Mouse (Mus musculus): ENCODE data around the gene Plekhm1. TPM values are rescaled to one million over a fixed set of nuclear protein-coding genes. Genes with fewer than 3 reads are reported as not detected.

The Plekhm1 gene
- total RNA-seq, 2 experiments from 2014 or later, result 16.5 to 17.4 TPM

DNA sequence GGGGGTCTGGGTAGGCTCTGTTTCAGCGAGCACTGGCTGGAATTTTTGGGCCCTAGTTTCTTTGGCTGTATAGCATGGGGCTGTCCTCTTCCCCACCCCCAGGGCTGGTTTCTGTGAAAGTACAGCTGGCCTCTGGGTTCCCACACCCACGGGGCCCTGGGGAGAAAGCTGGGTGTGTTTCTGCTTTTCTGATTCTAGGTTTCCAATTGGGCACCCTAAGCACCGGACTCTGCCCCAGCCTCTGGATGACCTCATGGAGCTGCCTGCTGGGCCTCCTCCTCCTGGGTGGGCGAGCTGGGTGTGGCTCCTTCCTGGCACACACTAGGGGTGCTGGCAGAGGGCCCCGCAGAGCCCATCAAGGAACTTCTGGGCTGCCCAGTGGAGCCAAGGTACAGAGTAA is 65.8 kb downstream of the Plekhm1 start:
- intact Hi-C loops (cut with DNase I), result no loop called here
- peak in 1 of 2 experiments; percentile 43 for DNase-seq (ENCODE audit: low spot score in 2 of 2)

DNA sequence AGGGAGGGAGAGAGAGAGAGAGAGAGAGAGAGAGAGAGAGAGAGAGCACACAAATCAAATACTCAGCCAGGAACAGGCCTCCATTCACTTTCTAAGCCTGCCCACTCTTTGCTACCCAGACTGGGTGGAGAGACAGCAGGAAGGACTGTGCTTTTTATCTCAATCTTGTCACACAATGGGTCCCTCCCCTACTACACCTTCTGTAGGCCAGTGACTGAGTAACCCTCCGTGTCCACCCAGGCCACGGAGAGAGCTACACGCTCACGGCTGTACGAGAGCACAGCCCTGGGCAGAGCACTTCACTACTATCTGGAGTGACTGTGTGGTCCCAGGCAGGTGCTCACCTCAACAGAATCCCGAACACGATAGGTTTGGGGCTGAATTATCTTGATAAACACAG is 66.3 kb downstream of the Plekhm1 start:
- intact Hi-C loops (cut with DNase I), result no loop called here
- no peak for DNase-seq (ENCODE audit: low spot score in 2 of 2)

DNA sequence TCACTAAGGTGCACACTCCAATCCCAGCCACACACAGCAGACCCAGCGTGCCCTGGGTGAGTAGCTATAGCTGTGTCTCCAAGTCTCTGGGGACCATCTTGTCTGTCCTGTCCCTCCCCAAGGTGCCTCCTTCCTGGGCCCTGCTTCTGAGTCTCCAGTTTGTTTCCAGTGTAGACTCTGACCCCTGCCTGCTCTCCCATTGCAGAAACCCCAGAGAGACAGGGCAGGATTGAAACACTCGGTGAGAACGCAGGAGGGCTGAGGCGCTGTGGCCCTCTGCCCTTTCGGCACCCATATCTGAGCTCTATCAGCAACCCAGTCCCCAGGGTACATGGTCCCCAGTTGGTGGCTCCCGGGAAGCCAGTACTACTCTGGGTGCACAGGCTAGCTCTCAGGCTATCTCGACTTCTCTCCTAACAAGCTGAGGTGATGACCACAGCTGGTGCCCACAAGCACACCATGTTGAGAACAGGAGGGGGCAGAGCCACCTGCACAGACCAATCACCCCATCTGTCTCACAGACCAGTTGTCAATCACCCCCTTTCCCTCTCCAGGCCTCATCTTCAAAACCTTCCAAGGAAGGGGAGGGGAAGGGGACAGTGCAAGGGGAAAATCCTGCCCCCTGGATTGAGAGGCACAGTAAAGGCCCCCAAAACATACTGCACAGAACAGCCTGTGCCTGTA is 66.9 kb downstream of the Plekhm1 start:
- no peak for DNase-seq (ENCODE audit: low spot score in 2 of 2)
- intact Hi-C loops (cut with DNase I), result no loop called here

DNA sequence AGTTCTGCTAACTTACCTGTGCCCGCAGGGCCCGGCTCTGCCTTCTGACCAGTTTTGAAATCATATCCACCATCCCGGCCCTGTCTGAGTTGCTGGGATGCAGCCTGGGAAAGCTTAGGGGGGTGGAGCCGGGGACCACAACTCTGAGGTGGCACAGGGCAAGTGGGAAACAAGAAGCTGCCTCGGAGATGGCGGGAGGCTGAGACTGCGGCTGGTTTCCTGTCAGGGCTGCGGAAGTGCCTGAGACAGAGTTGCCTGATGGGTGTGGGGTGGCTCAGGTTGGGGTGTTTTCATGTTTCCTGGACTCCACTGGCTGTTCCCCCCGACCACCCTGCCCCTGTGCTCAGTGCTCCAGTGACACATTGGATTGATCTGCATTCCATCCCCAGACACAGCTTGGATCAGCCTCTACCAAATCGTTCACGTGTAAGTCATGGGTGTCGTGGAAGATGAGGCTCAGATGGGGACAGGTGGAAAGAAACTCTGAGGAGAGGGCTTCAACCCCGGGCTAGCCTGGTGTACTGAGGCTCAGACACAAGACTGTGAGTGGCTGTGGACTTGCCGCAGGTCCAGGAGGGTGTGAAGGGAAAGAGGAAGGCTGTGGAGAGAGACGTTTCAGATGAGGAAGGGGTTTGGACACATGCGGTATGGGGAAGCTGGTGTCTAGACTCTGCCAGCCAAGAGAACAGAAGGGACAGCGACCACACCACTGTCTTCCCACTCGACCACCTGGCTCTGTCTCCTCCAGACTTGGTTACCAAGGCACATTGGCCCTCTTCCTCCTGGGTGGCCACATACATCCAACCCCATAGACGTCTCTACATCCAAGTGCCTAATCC is 67.8 kb downstream of the Plekhm1 start:
- DNase-seq (ENCODE audit: low spot score in 2 of 2), result no peak
- intact Hi-C loops (cut with DNase I), result no loop called here

DNA sequence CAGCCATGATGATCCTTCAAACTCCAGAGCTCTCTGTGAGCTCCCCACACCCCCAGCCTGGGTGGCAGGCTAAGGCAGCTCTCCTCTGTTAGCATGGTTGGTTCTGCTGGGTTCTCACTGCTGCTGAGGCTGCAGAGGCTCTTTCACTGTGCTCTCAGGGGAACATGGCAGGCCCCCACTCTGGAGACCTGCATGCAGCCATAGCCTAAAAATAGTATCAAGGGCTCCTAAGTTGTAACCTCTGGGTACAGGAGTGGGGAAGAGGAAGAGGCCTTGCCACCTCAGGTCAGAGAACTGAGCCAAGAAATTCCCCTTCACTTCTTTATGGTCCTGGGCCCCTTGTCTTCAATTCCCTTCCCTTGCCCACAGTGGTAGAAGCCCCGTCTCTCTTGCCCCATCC is 68.6 kb downstream of the Plekhm1 start:
- no peak for DNase-seq (ENCODE audit: low spot score in 2 of 2)
- intact Hi-C loops (cut with DNase I), result no loop called here

DNA sequence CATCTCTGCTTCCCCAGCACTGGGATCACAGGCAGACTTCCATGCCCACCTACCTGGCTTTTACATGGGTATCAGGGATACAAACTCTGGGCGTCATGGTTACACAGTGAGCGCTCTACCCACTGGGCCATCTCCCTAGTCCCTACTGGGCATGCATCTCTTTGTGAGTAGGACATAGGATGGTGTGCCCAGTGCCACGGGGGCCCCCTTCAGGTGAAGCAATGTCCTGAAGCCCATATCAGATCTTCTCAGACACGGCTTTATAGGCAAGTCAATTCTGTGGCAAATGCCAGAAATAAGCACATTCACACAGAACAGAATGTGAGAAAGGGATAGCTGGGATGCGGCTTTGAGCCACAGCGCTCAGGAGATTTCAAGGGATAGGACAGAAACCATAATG is 69.4 kb downstream of the Plekhm1 start:
- intact Hi-C loops (cut with DNase I), result no loop called here
- DNase-seq (ENCODE audit: low spot score in 2 of 2), result no peak

DNA sequence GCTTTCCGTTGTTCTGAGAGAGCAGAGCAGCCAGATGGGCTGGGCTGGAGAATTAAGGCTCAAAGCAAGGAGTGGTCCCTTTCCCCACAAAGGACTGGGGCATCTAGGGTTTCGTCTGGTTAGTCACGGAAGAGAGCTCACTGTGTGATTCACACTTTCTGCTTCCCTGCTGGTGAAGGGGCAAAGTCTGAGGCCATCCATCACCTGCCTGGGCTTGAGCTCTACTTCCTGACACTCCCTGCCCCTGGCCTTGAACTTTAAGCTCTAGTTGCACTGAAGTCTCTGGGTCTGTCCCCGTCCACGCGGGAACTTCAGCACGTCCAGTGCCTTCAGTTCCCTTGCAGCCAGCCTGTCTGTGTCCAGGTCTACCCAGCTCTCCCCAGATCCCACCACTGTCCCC is 71.8 kb downstream of the Plekhm1 start:
- no peak for DNase-seq (ENCODE audit: low spot score in 2 of 2)
- intact Hi-C loops (cut with DNase I), result no loop called here

DNA sequence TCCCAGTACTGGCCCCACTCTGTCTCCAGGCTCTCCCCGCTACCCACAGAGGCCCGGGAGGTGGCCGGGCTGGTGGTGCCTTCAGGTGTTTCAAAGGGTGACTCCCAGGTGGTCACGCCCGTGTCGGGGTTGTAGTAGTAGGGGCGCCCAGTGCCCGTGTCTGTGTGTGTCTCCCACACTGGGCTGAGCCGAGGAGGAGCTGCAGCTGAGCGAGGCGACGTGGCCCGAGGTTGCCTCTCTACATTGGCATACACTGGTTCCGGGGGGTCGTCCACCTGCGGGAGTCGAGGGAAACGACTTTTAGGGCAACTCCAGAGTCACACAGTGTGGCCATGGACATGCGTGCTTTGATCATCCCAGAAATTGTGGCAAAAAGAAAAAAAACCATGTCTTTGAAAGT is 72.4 kb downstream of the Plekhm1 start:
- intact Hi-C loops (cut with DNase I), result no loop called here
- DNase-seq (ENCODE audit: low spot score in 2 of 2), result no peak

DNA sequence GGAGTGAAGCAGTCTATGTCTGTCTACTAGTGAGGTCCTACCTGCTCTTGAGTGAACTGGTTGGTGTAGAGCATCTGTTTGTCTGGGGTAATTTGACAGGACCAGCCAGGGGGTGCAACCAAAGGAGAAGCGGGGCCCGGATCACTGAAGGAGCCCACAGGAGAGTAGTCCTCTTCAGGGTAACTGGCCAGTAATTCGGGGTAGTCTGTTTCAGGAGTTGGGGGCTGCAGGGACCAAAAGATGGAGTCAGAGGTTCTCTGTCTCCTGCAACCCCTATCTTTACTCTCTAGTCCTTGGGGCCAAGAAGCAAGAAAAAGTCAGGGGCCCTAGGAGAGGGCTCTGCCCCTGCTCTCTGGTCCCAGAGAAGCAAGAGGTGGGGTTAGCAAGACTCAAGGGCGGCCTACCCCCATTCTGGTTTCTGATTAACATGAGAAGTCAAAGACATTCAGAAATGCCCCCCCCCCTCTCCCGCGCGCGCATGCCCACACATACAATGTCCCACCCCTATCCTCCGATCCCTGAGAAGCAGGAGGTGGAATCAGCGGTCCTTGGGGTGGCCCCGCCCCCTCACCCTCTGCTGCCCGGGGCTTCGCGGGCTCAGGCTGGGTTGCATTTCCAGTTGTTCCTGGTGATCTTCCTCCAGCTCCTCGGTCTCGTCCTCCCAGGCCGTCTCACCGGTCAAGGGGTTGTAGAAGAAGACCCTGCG is 72.9 kb downstream of the Plekhm1 start:
- intact Hi-C loops (cut with DNase I), result no loop called here
- no peak for DNase-seq (ENCODE audit: low spot score in 2 of 2)

DNA sequence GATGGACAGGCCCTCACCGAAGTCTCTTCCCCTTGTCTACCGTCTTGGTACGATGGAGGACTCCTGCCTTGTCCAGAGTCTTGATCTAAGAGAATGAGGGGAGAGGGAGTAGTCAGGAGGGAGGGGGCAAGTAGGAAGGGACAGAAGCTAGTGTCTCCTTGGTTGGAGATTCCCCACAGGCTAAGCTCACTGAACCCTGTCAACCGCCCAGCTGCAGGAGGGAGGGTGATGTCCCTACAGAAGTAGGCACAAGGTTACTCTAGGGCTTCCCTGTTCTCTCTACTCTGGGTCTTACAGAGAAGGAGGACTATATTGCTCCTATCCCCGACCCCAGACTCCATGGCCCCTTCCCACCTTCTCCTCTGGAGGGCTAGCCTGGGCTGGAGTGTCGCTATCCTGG is 73.8 kb downstream of the Plekhm1 start:
- DNase-seq (ENCODE audit: low spot score in 2 of 2), result no peak
- intact Hi-C loops (cut with DNase I), result no loop called here

DNA sequence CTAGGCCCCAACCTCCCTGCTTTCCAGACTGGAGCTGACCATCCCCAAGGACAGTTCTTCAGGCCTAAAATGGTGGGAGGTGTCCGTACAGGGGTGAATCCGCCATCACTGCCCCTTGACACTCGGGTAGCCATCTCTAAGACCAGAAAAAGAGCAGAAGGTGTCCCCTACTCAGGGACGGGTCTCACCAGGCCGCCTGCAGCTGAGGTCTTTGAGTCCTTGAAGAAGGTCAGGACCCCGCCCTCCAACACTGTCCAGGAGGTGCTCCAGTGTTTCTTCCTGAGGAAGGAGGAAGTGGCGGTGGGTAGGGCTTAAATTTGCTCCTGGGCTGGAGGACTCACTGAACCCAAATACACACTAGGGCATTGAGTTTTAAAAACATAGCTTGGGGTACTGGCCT is 74.4 kb downstream of the Plekhm1 start:
- DNase-seq (ENCODE audit: low spot score in 2 of 2), result no peak
- intact Hi-C loops (cut with DNase I), result no loop called here

DNA sequence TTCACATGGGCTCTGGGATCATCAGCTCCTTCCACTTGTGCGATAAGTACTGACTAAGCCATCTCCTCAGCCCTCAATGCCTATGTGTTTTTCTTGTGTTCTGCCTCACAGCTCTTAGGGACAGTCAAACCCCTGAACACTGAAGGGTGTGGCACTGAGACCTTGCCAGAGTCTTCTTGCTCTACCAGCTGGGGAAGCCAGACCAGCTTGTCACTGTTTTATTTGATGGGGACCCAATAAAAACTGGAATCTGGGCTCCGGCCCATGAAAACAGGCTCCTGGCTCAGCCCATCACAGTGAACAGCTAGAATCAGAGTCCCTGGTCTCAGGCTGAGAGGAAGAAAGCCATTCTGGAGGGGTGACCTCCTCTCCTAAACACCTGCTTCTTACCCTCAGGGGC is 75.3 kb downstream of the Plekhm1 start:
- DNase-seq (ENCODE audit: low spot score in 2 of 2), result no peak
- intact Hi-C loops (cut with DNase I), result no loop called here

DNA sequence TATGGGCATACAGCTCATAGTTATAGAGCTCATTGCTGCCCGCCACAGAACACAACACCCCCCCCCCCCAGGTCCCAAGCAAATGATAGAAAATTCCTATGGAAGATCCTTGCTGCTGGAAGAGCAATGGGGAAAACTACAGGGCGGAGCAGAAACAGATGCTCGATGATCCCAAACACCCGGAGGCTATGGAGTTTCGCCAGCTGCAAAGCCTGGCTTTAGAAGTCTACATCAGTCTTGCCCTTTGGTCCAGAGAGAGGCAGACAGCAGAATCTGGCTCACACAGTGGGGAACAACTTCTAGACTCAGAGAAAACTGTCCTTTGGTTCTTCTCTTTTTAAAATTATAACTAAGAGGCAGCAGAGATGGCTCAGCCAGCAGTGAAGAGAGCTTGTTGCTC is 76.9 kb downstream of the Plekhm1 start:
- intact Hi-C loops (cut with DNase I), result no loop called here

DNA sequence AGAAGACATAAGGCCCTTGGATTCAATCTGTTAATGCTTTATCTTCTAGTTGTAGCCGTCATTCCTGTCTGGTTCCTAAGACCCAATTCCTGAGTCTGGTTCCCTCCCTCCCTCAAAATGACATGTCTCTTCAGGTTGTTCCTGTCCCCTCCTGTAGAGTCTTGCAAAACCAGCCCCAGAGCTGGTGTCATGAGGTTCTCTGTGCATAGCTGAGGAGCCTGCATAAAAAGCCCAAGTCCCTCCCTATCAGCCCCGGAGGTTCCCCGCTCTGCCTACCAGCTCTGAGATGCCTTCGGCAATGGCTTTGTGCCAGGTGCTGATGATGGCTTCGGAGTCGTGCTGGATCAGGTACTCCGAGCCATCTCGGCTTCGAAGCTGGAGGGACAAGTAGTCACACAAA is 77.6 kb downstream of the Plekhm1 start:
- no peak for DNase-seq (ENCODE audit: low spot score in 2 of 2)
- intact Hi-C loops (cut with DNase I), result no loop called here

More for the DNA sequence above, 76.9 kb downstream of the Plekhm1 start:
- DNase-seq (ENCODE audit: low spot score in 2 of 2), result no peak

DNA sequence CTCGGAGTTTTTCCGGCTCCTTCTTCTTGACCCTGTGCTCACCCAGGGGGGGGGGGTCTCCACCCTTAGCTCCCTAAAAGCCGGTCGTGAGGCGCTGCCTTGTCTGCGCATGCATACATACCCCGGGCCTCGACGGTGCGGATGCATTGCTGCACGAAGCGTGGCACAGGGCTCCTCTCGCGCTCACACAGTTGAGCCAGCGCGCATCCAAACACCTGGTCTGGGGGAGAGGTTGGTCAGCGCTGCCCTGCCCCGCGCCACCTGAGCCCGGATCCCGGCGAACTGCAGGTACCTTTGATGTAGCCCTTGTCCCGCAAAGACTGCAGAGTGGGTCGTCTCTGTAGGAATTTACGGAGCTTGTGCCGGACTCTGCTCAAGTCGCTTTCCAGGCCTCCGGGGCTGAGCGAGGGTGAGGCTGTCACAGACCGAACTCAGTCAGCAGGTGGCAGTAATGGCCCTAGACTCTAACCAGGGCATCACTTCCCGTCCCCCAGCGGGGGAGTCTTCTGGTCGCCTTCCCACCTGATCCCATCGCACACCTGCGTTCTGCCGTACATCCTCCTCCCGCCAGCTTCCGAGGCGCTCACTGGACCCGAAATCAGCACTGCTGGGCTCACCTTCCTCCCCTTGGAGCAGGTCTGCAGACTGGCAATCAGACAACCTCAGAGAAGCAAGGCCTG is 78.6 kb downstream of the Plekhm1 start:
- peak in 1 of 2 experiments; percentile 42 for DNase-seq (ENCODE audit: low spot score in 2 of 2)
- intact Hi-C loops (cut with DNase I), result loop anchor here (2.0 kb wide), 2 partner anchors 27 to 221 kb away; no protein-coding TSS in a partner anchor

DNA sequence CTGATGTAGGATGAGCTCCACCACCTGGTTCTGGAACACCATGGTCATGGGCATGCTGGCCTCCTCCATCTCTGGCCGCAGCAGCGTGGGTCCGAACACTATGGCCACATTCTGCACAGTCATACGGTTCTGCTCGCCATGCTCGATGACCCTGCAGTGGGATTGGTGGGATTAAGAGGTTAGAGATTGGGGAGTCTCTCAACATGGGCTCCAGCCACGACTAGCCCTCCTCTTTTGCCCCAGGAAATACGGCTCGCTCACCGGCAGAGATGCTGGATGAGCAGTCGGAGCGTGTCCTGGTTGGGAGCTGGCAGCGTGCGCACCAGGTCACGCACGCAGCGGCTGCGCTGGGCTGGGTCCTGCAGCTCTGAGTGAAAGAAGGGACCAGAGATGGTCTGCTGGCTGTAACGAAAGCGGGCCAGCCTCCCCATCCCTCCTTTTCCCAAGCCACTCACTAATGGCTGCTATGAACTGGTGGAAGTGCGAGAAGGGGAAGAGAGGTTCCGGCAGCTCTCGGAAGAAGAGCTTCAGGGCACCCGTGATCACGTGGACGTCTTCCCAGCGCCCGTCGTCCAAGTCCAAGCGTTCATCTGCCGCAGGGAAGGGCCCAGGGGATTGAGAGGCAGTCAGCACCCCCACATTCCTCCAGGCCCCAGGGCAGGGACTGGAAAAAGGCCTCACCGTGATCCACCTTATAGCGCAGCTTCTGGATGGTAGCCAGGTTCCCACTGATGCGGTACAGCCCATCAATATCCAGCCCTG is 79.4 kb downstream of the Plekhm1 start:
- intact Hi-C loops (cut with DNase I), result loop anchor here (2.0 kb wide), 2 partner anchors 28 to 222 kb away; no protein-coding TSS in a partner anchor
- no peak for DNase-seq (ENCODE audit: low spot score in 2 of 2)

DNA sequence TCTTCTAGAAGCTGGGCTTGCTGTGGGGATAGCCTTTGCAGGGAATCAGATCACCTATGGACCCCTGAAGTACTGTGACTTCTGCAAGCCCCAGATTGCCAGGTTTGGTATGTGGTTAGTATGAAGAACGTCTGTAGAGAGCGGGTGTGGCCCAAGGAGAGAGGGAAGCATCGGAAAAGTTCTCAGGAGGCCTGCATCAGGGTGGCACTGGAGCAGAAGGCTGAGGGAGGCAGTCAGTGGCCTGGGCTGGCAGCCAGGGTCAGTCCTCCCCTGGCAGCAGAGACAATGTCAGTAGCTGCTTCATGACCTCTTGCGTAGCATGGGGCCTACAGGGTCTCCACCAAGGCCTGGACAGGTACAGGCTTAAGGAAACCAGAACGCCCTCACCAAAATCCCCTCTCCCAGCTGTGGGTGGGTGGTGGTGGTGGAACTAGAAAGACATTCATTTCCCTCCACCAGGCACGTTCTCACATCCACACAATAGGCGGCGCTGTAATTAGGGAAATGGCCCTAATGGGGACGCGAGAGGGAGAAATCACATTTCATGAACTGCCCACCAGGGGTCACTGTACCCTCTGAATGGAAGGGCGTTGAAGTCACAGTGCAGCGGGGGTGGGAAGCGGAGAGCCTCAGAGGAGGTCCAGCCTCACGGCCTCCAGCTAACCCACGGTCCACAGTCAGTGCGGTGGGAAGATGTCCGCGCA is 80.1 kb downstream of the Plekhm1 start:
- intact Hi-C loops (cut with DNase I), result loop anchor here (2.0 kb wide), 2 partner anchors 28 to 222 kb away; no protein-coding TSS in a partner anchor
- DNase-seq (ENCODE audit: low spot score in 2 of 2), result peak; percentile 60 to 83

DNA sequence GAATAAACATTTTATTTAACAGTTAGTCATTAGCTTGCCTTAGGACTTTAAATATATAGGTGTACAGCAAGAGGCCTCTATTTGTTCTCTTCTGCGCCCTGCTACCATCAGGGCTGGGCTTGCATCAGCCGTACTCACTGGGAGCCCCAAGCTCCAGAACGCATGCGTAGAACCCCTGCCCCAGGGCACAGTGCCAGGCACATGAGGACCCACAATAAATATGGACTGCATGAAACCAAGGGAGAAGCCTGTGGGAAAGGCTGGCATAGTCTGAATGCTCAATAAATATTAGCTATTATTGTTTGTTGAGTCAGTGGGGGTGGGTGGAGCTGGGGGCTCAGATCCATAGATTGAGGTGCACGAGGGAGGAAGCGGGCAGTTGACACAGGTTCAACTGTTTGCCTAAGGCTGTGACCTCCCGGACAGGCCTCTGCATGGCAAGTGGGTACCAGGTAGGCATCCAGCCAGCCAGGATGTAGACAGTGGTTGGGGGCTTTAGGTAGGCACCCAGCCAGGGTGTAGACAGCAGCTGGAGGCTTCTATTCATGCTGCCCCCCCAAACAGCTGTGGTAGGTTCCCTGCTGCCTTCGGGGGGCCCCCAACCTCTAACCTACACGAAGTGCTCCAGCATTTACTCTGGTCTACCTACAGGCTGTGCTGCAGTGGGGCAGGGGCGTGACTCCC is 80.8 kb downstream of the Plekhm1 start:
- DNase-seq (ENCODE audit: low spot score in 2 of 2), result no peak
- intact Hi-C loops (cut with DNase I), result loop anchor here (2.0 kb wide), 2 partner anchors 29 to 223 kb away; no protein-coding TSS in a partner anchor

Measured in left cerebral cortex, postnatal 25 days (tissue).